Mouse (Mus musculus) liver, embryonic 14.5 days (tissue): ENCODE measurements around the gene Olfr155.

Source experiments
- CTCF ChIP-seq: IDR thresholded peaks from 2 replicates; pipeline ENCODE4 v1.5.1; 2016; ENCODE audit warnings: antibody characterized with exemption, low read depth, control low read depth
- EP300 ChIP-seq: IDR thresholded peaks from 2 replicates; pipeline ENCODE4 v1.6.1; 2016; ENCODE audit warnings: antibody characterized with exemption, low read depth

GRCm38 (mm10) chr4:43823845-43824337 is 27.5 kb upstream of the Olfr155 start, which contains the start of gene Olfr156:
- peak; percentile 60 for TF ChIP-seq CTCF
- TF ChIP-seq EP300, result no peak
